Mouse (Mus musculus): ENCODE measurements at regions not wholly inside any gene's neighbourhood (a gene's known extent, or its start where the extent isn't known, plus 50 kb on each side); places are given as distances from the start of the nearest gene placed in this dataset.
"Not testable (repeated sequence)": the region's sequence is repeated elsewhere in the genome, so short reads cannot be mapped to it uniquely, and the experiment has no call there.

DNA sequence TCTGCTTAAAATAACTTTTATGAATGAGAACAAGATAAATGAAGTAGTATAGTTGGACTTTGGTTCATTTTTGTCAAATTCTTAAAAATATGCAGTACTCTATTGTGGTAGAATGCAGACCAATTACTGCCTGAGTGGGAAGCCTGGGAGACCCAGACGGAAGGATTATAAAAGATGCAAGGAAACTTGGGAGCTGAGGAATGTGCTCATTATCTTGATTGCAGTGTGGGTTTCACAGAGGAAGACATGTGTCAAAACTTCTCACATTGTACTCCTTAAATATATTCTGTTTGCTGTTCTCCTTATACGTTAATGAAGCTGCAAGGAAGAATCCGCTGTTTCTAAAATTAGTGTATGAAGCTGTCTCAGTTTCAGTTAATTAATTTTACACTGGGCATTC is 244.3 kb downstream of the Kif2b start:
- H3K27me3 ChIP-seq (ENCODE audit: control insufficient read depth, insufficient read depth, low read length), result no peaks in the 10 kb centered on the region
- H3K4me2 ChIP-seq (replicated peaks), result no peak overlapping the region
- H3K36me3 ChIP-seq (replicated peaks; ENCODE audit: control insufficient read depth, insufficient read depth), result no peaks in the 10 kb centered on the region
- no peak overlapping the region for H3K4me3 ChIP-seq (replicated peaks; ENCODE audit: low read length)
- no peaks in the 10 kb centered on the region for H3K4me1 ChIP-seq (replicated peaks; ENCODE audit: control insufficient read depth, insufficient read depth, low read length)
- ATAC-seq (ENCODE audit: low FRiP score), result no peak
- no peaks in the 10 kb centered on the region for H3K9me3 ChIP-seq (ENCODE audit: control insufficient read depth, low read length)
- 65% methylated on average over 3 of the region's 3 CpGs for WGBS
- H3K27ac ChIP-seq, result no peak overlapping the region
- no peak for DNase-seq (ENCODE audit: low spot score)
- H3K9ac ChIP-seq, result no peak overlapping the region

- no peak for DNase-seq (ENCODE audit: low spot score)
These were observed 249.8 kb downstream of the Kif2b start for GRCm38 (mm10) chr11:91327543-91327942.

GRCm38 (mm10) chr11:91310212-91310742 is 267.1 kb downstream of the Kif2b start:
- Histone ChIP-seq H3K27ac (no peak overlapping the region), H3K36me3 (replicated peaks; ENCODE audit: control insufficient read depth, insufficient read depth) (no peaks in the 10 kb centered on the region), H3K9ac (no peak overlapping the region), H3K4me1 (replicated peaks; ENCODE audit: control insufficient read depth, insufficient read depth, low read length) (no peaks in the 10 kb centered on the region), H3K27me3 (ENCODE audit: control insufficient read depth, insufficient read depth, low read length) (no peaks in the 10 kb centered on the region), H3K4me3 (replicated peaks; ENCODE audit: low read length) (no peak overlapping the region), H3K4me2 (replicated peaks) (no peak overlapping the region), H3K9me3 (ENCODE audit: control insufficient read depth, low read length) (no peaks in the 10 kb centered on the region)
- DNase-seq (ENCODE audit: low spot score) (no peak), ATAC-seq (ENCODE audit: low FRiP score) (no peak)
- 53% methylated on average over 3 of the region's 3 CpGs for WGBS

More at GRCm38 (mm10) chr11:91327543-91327942, 249.8 kb downstream of the Kif2b start:
- ATAC-seq (ENCODE audit: low FRiP score), result no peak
- no peaks in the 10 kb centered on the region for H3K36me3 ChIP-seq (replicated peaks; ENCODE audit: control insufficient read depth, insufficient read depth)
- H3K27ac ChIP-seq, result no peak overlapping the region
- 92% methylated on average over 8 of the region's 8 CpGs for WGBS
- no peak overlapping the region for H3K9ac ChIP-seq
- H3K4me1 ChIP-seq (replicated peaks; ENCODE audit: control insufficient read depth, insufficient read depth, low read length), result no peaks in the 10 kb centered on the region
- no peaks in the 10 kb centered on the region for H3K27me3 ChIP-seq (ENCODE audit: control insufficient read depth, insufficient read depth, low read length)
- H3K9me3 ChIP-seq (ENCODE audit: control insufficient read depth, low read length), result no peaks in the 10 kb centered on the region
- H3K4me3 ChIP-seq (replicated peaks; ENCODE audit: low read length), result no peak overlapping the region
- no peak overlapping the region for H3K4me2 ChIP-seq (replicated peaks)

DNA sequence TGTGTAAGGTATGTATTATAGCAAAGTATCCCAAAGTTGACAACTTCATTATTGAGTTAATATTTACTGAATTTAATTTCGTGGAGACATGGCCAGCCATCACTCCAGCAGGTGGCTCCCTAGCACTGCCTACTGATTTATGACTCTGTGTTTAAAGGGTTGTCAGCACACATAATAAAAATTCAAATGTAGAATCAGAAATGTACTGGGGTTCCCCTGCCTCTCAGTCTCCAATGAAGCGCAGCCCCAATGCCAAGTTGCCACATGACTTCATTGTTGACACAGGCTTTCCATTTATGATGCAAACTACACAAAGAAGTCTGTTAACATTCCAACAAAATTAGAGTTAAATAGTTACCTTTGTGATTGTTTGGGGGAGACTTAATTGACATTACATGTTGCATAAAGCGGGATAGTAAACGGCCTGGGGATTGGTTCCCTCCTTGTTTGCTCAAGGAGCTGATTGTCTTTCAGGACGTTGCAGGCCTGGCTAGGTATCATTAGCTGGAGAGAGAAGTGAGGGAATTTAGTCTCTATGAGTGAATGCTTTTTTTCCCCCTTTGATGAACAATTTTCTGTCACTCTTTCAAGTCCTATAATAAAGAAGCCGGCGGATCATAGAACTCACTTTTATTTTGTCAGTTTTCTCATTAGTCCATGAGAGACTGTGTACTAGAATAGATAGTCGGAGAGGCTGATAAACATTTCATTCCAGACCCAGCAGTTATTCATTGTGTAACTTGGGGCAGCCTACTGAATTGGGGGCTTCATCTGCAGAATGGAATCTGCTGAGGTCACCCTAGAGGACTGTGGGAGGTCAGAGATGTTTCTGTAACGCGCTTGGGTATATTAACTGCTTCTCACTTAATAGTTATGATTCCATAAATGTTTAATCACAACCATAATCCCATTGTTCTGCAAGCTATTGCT is 287.9 kb downstream of the Kif2b start:
- ATAC-seq (ENCODE audit: low FRiP score) (no peak), DNase-seq (ENCODE audit: low spot score) (peak; percentile 78)
- H3K27me3 ChIP-seq (ENCODE audit: control insufficient read depth, insufficient read depth, low read length), result no peaks in the 10 kb centered on the region
- no peak overlapping the region for H3K27ac ChIP-seq
- peaks cover 8% of the 10 kb centered on the region for H3K4me1 ChIP-seq (replicated peaks; ENCODE audit: control insufficient read depth, insufficient read depth, low read length)
- WGBS, result 44% methylated on average over 10 of the region's 10 CpGs
- no peak overlapping the region for H3K9ac ChIP-seq
- H3K36me3 ChIP-seq (replicated peaks; ENCODE audit: control insufficient read depth, insufficient read depth), result no peaks in the 10 kb centered on the region
- no peaks in the 10 kb centered on the region for H3K9me3 ChIP-seq (ENCODE audit: control insufficient read depth, low read length)
- no peak overlapping the region for H3K4me3 ChIP-seq (replicated peaks; ENCODE audit: low read length)
- H3K4me2 ChIP-seq (replicated peaks), result no peak overlapping the region

- DNase-seq (ENCODE audit: low spot score), result no peak
- H3K27me3 ChIP-seq (ENCODE audit: control insufficient read depth, insufficient read depth, low read length), result no peaks in the 10 kb centered on the region
- H3K36me3 ChIP-seq (replicated peaks; ENCODE audit: control insufficient read depth, insufficient read depth), result no peaks in the 10 kb centered on the region
- no peaks in the 10 kb centered on the region for H3K9me3 ChIP-seq (ENCODE audit: control insufficient read depth, low read length)
- no peak overlapping the region for H3K4me3 ChIP-seq (replicated peaks; ENCODE audit: low read length)
- no peak overlapping the region for H3K4me2 ChIP-seq (replicated peaks)
- H3K4me1 ChIP-seq (replicated peaks; ENCODE audit: control insufficient read depth, insufficient read depth, low read length), result peaks cover 8% of the 10 kb centered on the region
- H3K27ac ChIP-seq, result no peak overlapping the region
- H3K9ac ChIP-seq, result no peak overlapping the region
- ATAC-seq (ENCODE audit: low FRiP score), result no peak
These were observed 291.0 kb downstream of the Kif2b start for GRCm38 (mm10) chr11:91286376-91286775.

GRCm38 (mm10) chr11:91262216-91262615 is 315.1 kb downstream of the Kif2b start:
- Histone ChIP-seq H3K4me2 (replicated peaks) (no peak overlapping the region), H3K27me3 (ENCODE audit: control insufficient read depth, insufficient read depth, low read length) (no peaks in the 10 kb centered on the region), H3K9me3 (ENCODE audit: control insufficient read depth, low read length) (no peaks in the 10 kb centered on the region), H3K4me1 (replicated peaks; ENCODE audit: control insufficient read depth, insufficient read depth, low read length) (no peaks in the 10 kb centered on the region), H3K27ac (no peak overlapping the region), H3K36me3 (replicated peaks; ENCODE audit: control insufficient read depth, insufficient read depth) (no peaks in the 10 kb centered on the region), H3K4me3 (replicated peaks; ENCODE audit: low read length) (no peak overlapping the region), H3K9ac (no peak overlapping the region)
- DNase-seq (ENCODE audit: low spot score), result no peak
- ATAC-seq (ENCODE audit: low FRiP score), result no peak
- 65% methylated on average over 4 of the region's 4 CpGs for WGBS

- H3K36me3 ChIP-seq (replicated peaks; ENCODE audit: control insufficient read depth, insufficient read depth); DNase-seq (ENCODE audit: low spot score): not testable (repeated sequence)
- WGBS, result 80% methylated on average over 3 of the region's 3 CpGs
These were observed 335.3 kb downstream of the Kif2b start for GRCm38 (mm10) chr11:91242061-91242460.

DNA sequence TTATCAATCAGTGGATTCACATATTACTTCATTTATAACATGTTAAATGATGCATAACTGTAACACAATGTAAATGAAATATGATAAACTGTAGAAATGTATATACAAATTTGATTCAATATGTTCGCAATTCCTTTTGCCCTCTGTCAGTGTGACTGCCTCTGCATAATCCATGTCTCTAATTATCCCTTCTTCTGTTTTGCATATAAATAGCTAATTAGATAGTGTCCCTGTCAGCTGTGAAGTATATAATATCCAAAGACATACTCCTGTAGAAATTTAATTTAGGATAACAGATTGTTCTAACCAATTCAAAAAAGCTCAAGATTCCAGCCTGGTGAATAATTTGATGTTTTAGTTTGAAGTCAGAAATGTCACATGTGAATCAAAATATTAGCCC is 361.2 kb downstream of the Kif2b start:
- DNase-seq (ENCODE audit: low spot score), result peak; percentile 34
- H3K4me1 ChIP-seq (replicated peaks; ENCODE audit: control insufficient read depth, insufficient read depth, low read length), result 0 out of 2 replicates have a peak, but pooled peaks cover 7% of the 10 kb centered on the region
- H3K36me3 ChIP-seq (replicated peaks; ENCODE audit: control insufficient read depth, insufficient read depth), result no peaks in the 10 kb centered on the region
- H3K27ac ChIP-seq, result no peak overlapping the region
- no peaks in the 10 kb centered on the region for H3K27me3 ChIP-seq (ENCODE audit: control insufficient read depth, insufficient read depth, low read length)
- 48% methylated on average over 1 of the region's 1 CpGs for WGBS
- H3K9me3 ChIP-seq (ENCODE audit: control insufficient read depth, low read length), result no peaks in the 10 kb centered on the region
- no peak overlapping the region for H3K4me3 ChIP-seq (replicated peaks; ENCODE audit: low read length)
- no peak overlapping the region for H3K4me2 ChIP-seq (replicated peaks)
- H3K9ac ChIP-seq, result no peak overlapping the region
- peak; percentile 51; the same call in 1 of the 2 replicates for ATAC-seq (ENCODE audit: low FRiP score)

More at GRCm38 (mm10) chr11:91242061-91242460, 335.3 kb downstream of the Kif2b start:
- ATAC-seq (ENCODE audit: low FRiP score); H3K4me1 ChIP-seq (replicated peaks; ENCODE audit: control insufficient read depth, insufficient read depth, low read length); H3K4me2 ChIP-seq (replicated peaks); H3K4me3 ChIP-seq (replicated peaks; ENCODE audit: low read length); H3K27ac ChIP-seq; H3K9ac ChIP-seq; H3K27me3 ChIP-seq (ENCODE audit: control insufficient read depth, insufficient read depth, low read length); H3K9me3 ChIP-seq (ENCODE audit: control insufficient read depth, low read length): not testable (repeated sequence)

DNA sequence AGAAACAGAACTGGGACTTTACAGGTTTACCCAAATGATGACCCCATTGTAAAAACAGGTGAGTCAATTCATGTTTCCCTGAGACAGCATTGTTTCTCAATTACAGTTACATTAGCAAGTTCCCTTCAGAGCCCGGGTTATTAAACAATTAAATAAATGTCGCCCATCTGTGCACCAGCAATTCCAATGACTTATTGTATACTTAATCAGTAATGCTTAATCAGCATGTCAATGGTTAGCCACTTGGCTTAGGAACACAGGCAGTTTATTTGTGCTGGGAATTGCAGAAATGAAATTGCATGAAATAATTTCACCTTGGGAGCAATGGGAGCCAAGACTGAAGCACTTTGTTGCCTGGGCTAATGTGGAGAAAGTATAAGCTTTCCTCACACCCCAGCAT is 364.3 kb downstream of the Kif2b start:
- no peak for ATAC-seq (ENCODE audit: low FRiP score)
- peak; percentile 31 for DNase-seq (ENCODE audit: low spot score)
- Histone ChIP-seq H3K9ac (no peak overlapping the region), H3K36me3 (replicated peaks; ENCODE audit: control insufficient read depth, insufficient read depth) (no peaks in the 10 kb centered on the region), H3K4me3 (replicated peaks; ENCODE audit: low read length) (no peak overlapping the region), H3K27me3 (ENCODE audit: control insufficient read depth, insufficient read depth, low read length) (no peaks in the 10 kb centered on the region), H3K4me2 (replicated peaks) (no peak overlapping the region), H3K4me1 (replicated peaks; ENCODE audit: control insufficient read depth, insufficient read depth, low read length) (0 out of 2 replicates have a peak, but pooled peaks cover 7% of the 10 kb centered on the region), H3K27ac (no peak overlapping the region), H3K9me3 (ENCODE audit: control insufficient read depth, low read length) (no peaks in the 10 kb centered on the region)
- 34% methylated on average over 2 of the region's 2 CpGs for WGBS
